Mouse (Mus musculus) lung, adult 2 months (tissue): ENCODE measurements around the gene Urad. TPM values are rescaled to one million over a fixed set of nuclear protein-coding genes. Genes with fewer than 3 reads are reported as not detected.

Experiments used
- DNase-seq: peaks from one replicate; pipeline ENCODE4 v3.0.0; 2022
- H3K4me1 ChIP-seq: fragments of 200-500 bp; 2 replicates; pipeline ENCODE4 v1.6.1; 2011; ENCODE audit warnings: low read length; ENCODE audit not compliant: control insufficient read depth, insufficient read depth
- H3K4me3 ChIP-seq: fragments of 200-500 bp; replicated peaks from 2 replicates; pipeline ENCODE3; 2011; ENCODE audit warnings: low read depth, mild to moderate bottlenecking, control low read depth, low read length; ENCODE audit errors: extremely low read depth
- CTCF ChIP-seq: fragments of 200-500 bp; IDR thresholded peaks from 2 replicates; pipeline ENCODE4 v1.5.1; 2011; ENCODE audit warnings: mild to moderate bottlenecking, low read length, control low read depth; ENCODE audit not compliant: insufficient read depth
- POLR2A ChIP-seq: fragments of 200-500 bp; IDR thresholded peaks from 2 replicates; pipeline ENCODE4 v1.6.1; 2011; ENCODE audit warnings: low read depth, mild to moderate bottlenecking, control low read depth, low read length, borderline replicate concordance; ENCODE audit errors: extremely low read depth
- WGBS: fragments of 180-500 bp; shearing (Covaris S2); methylation state at CpG from one replicate; pipeline ENCODE4 v1.1.7; 2018; 5-methylcytosine and 5-hydroxymethylcytosine counted together
- polyA plus RNA-seq: library from polyadenylated mRNA; depleted of rRNA; stranded (reverse); fragments of >200 nt; gene quantifications from 2 replicates; pipeline ENCODE4 v1.2.3, GENCODE M21; 2012

The Urad gene
- polyA plus RNA-seq, 1 experiment, result not detected

GRCm38 (mm10) chr5:147292506-147293120, 29.6 kb downstream of the Urad start:
- H3K4me1 ChIP-seq, result no peaks in the 10 kb centered on the region
- H3K4me3 ChIP-seq, result no peak overlapping the region
- WGBS, result 28% methylated on average over 13 of the region's 13 CpGs
- TF ChIP-seq POLR2A (no peak), CTCF (no peak)
- DNase-seq, result no peak

DNA sequence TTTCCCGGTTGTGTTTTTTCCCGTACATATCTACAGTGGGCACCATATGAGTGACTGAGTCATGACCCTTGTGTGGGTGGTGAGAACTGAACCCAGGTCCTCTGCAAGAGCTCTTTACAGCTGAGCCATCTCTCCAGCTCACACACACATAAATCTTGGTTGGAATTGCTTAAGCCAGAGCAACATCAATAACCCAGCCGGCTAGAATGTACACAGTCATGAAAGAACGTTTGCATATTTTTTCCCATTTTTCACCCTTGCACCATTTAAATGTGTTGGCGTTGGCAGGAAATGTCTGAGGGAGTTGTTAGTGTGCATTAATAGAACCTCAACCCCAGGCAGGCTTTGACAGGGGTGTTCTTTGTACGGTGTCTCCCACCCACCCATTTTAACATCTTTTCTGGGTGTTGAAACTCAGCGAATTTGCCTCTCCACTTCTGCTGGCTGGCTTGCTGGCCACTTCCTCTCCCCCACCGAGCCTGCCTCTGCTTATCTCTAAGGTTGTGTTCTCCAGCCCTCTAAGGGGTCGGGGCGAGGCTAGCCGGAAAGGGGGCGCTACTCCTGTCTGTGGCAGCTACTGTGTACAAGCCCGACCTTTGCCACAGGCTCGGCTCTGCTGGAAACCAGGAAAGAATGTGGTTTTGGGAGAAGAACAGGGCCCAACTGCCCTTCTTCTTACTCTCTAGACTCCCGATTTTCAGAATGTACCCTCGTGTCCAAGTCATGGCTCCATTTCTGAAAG, 30.3 kb downstream of the Urad start:
- Histone ChIP-seq H3K4me1 (no peaks in the 10 kb centered on the region), H3K4me3 (no peak overlapping the region)
- TF ChIP-seq POLR2A, result no peak
- no peak for TF ChIP-seq CTCF
- no peak for DNase-seq
- WGBS, result 15% methylated on average over 16 of the region's 16 CpGs

DNA sequence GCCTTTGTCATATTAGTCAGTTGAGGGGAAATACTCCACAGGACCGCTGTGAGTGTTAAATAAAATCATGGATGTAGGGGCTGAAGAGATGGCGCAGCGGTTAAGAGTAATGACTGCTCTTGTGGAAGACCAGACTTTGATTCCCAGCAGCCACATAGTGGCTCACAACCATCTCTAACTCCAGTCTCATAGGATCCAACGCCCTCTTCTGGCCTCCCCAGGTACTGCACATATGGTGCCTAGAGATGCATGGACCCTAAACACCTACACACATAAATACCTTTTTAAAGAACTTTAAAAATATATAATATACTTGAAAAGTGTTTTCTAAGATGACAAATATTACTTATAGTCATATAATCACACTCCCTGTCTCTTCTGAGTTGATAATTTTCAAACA, 37.9 kb downstream of the Urad start:
- DNase-seq, result no peak
- Histone ChIP-seq H3K4me3 (no peak overlapping the region), H3K4me1 (no peaks in the 10 kb centered on the region)
- 70% methylated on average over 4 of the region's 4 CpGs for WGBS
- TF ChIP-seq POLR2A, result no peak
- no peak for TF ChIP-seq CTCF

DNA sequence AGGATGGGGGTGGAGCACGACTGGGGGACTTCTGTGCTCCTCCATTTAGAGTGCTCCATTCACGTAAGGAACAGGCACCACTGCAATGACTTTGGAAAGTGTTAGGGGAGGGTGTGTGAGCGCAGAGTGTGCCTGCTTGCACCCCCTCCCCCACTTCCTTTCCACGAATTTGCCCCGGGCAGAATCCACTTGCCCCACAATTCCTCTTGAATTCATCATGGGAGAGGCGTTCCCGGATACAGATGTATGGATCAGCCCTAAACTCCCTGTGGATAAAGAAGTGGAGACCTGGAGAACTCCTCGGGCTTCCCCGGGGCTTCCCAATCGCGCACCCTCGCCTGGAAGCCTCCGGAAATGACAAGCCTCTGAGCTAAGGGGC, 44.7 kb downstream of the Urad start:
- H3K4me3 ChIP-seq, result no peak overlapping the region
- no peak for TF ChIP-seq POLR2A
- TF ChIP-seq CTCF, result no peak
- WGBS, result 3% methylated on average over 13 of the region's 13 CpGs
- DNase-seq, result no peak
- no peaks in the 10 kb centered on the region for H3K4me1 ChIP-seq

DNA sequence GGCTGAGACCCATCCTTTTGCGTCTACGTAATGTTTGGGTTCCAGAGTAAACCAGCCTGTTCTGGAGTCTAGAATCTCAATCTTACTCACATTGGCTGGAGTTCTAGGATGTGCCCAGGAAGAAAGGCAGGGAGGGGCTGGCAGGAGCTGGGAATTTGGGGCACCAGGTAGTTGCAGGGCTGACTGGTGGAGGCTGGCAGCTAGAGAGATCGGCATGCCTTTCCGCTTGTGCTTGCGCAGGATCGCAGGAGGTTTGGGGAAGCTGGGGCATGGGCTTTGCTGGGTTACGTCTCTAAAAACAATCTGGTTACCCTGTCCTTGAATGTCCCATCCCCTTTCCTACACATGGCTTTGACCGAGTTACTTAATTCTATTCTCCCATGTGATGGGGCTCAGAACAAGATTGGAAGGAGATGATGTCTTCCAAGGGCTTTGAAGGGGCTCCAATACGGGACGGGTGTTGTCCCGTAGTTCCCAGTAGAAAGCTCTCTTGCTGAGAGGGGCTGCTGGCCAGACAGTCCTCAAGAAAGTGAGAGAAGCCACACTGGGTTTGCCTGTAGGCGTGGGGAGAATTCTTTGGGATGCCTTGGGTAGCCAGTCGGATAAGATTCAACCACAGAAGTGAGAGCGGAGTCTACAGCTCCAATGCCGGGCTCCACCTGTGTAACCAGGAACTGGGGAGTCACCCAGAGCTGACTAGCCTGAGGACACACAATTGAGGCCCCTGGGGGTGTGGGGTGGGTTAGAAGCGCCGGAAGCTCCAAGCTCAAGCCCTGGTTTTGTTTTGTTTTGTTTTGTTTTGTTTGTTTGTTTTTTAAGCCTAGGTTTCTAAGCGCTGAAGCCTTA, 45.3 kb downstream of the Urad start:
- DNase-seq, result no peak
- Histone ChIP-seq H3K4me3 (no peak overlapping the region), H3K4me1 (no peaks in the 10 kb centered on the region)
- TF ChIP-seq POLR2A (no peak), CTCF (no peak)
- 3% methylated on average over 18 of the region's 18 CpGs for WGBS

GRCm38 (mm10) chr5:147275761-147276160, 46.5 kb downstream of the Urad start:
- TF ChIP-seq CTCF (no peak), POLR2A (no peak)
- DNase-seq, result no peak
- no peaks in the 10 kb centered on the region for H3K4me1 ChIP-seq
- WGBS, result 13% methylated on average over 3 of the region's 3 CpGs
- no peak overlapping the region for H3K4me3 ChIP-seq

DNA sequence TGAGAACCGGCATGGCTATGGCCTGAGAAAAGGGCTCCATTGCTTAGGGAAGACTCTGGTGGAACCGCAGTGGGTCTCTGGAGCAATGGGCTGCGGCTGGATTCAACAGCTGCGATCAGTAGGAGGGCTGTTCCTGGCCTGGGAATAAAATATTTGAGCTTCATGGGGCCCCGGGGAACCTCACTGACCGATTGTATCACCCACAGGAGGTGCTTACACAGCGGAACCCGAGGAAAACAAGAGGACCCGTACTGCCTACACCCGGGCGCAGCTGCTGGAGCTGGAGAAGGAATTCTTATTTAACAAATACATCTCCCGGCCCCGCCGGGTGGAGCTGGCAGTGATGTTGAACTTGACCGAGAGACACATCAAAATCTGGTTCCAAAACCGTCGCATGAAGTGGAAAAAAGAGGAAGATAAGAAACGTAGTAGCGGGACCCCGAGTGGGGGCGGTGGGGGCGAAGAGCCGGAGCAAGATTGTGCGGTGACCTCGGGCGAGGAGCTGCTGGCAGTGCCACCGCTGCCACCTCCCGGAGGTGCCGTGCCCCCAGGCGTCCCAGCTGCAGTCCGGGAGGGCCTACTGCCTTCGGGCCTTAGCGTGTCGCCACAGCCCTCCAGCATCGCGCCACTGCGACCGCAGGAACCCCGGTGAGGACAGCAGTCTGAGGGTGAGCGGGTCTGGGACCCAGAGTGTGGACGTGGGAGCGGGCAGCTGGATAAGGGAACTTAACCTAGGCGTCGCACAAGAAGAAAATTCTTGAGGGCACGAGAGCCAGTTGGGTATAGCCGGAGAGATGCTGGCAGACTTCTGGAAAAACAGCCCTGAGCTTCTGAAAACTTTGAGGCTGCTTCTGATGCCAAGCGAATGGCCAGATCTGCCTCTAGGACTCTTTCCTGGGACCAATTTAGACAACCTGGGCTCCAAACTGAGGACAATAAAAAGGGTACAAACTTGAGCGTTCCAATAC, 47.8 kb downstream of the Urad start:
- WGBS, result 2% methylated on average over 48 of the region's 48 CpGs
- no peak overlapping the region for H3K4me3 ChIP-seq
- H3K4me1 ChIP-seq, result no peaks in the 10 kb centered on the region
- DNase-seq, result no peak
- TF ChIP-seq CTCF, result no peak
- TF ChIP-seq POLR2A, result no peak

- Histone ChIP-seq H3K4me3 (no peak overlapping the region), H3K4me1 (no peaks in the 10 kb centered on the region)
- TF ChIP-seq CTCF, result no peak
- TF ChIP-seq POLR2A, result no peak
- no peak for DNase-seq
- 5% methylated on average over 10 of the region's 10 CpGs for WGBS
These were observed 49.4 kb downstream of the Urad start for GRCm38 (mm10) chr5:147272808-147273345.
